Mouse (Mus musculus): ENCODE data around the gene Cpm.

DNA sequence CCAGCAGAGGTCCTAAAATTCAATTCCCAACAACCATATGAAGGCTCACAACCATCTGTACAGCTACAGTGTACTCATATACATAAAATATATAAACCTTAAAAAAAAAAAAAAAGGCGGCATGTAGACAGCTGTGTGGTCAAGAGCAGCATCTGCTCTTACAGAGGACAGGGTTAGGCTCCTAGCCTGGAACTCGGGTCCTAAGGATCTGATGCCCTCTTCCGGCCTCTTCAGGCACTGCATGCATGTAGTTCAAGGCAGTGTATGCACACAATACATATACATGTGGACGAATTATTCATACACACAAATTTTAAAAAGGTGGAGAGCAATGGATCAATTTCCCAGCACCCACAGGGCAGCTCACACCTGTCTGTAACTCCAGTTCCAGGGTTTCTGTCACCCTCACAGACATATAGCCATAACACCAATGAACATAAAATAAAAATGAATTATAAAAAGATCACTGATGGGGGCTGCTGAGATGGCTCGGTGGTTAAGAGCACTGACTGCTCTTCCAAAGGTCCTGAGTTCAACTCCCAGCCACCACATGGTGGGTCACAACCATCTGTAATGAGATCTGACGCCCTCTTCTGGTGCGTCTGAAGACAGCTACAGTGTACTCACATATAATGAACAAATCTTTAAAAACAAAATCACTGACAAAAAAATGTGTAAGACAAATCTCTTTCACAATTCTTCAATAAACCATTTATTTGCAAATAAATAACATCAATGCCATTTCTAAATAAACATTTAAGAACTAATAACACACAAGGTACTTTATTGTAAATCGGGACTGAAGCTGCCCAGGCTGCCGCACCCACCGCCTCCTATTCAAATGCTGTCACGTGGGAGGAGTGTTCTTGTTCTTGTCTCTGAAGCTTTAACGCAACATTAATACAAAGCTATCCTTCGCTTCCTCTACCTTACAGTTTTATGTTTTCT is 59.2 kb downstream of the Cpm start:
- no peak for TF ChIP-seq POLR2A (IDR thresholded peaks at IDR 0.05; ENCODE audit: insufficient read depth, low read length)
- peak; percentile 62 for TF ChIP-seq CTCF (IDR thresholded peaks at IDR 0.05; ENCODE audit: low read depth, low read length)
- TF ChIP-seq EP300 (IDR thresholded peaks at IDR 0.05; ENCODE audit: insufficient read depth, low read depth, low read length): no peak

Data from ES-Bruce4 (cell line).